Mouse (Mus musculus) lung, postnatal 0 days (tissue): Measurements from ENCODE around the gene Phkb. TPM values are rescaled to one million over a fixed set of nuclear protein-coding genes. Genes with fewer than 3 reads are reported as not detected.
A peak's percentile ranks its signal among the peaks of the same experiment; 100 is the strongest.

ENCODE experiments used
- ATAC-seq: fragments of 200-750 bp; cut with Nextera tagmentation; 2 replicates; pipeline ENCODE4 v1.8.0; 2017; ENCODE audit warnings: moderate library complexity
- DNase-seq: peaks from one replicate; pipeline ENCODE4 v3.0.0-alpha.2; 2016; ENCODE audit warnings: low spot score
- H3K27ac ChIP-seq: fragments of 300-500 bp; sonication (generic); 2 replicates; pipeline ENCODE4 v1.5.1; 2014; ENCODE audit warnings: antibody characterized with exemption, mild to moderate bottlenecking, low read length, mixed read lengths
- H3K27me3 ChIP-seq: fragments of 300-500 bp; sonication (generic); replicated peaks from 2 replicates; pipeline ENCODE4 v1.6.1; 2014; ENCODE audit warnings: low read length, mixed read lengths; ENCODE audit not compliant: insufficient read depth
- H3K36me3 ChIP-seq: fragments of 300-500 bp; sonication (generic); 2 replicates; pipeline ENCODE4 v1.6.1; 2014; ENCODE audit warnings: low read length, mixed read lengths; ENCODE audit not compliant: insufficient read depth
- H3K4me1 ChIP-seq: fragments of 300-500 bp; sonication (generic); 2 replicates; pipeline ENCODE4 v1.6.1; 2014; ENCODE audit warnings: antibody characterized with exemption, low read depth, low read length, mixed read lengths; ENCODE audit not compliant: insufficient read depth
- H3K4me2 ChIP-seq: fragments of 300-500 bp; sonication (generic); replicated peaks from 2 replicates; pipeline ENCODE4 v1.6.1; 2014; ENCODE audit warnings: low read depth, mild to moderate bottlenecking, low read length, moderate library complexity, mixed read lengths
- H3K4me3 ChIP-seq: fragments of 300-500 bp; sonication (generic); 2 replicates; pipeline ENCODE4 v1.5.1; 2014; ENCODE audit warnings: low read depth, low read length
- H3K9ac ChIP-seq: fragments of 300-500 bp; sonication (generic); replicated peaks from 2 replicates; pipeline ENCODE4 v1.6.1; 2014; ENCODE audit warnings: low read depth, mild to moderate bottlenecking
- H3K9me3 ChIP-seq: fragments of 300-500 bp; sonication (generic); 2 replicates; pipeline ENCODE4 v1.6.1; 2016; ENCODE audit warnings: low read length, mixed read lengths
- CTCF ChIP-seq: IDR thresholded peaks from 2 replicates; pipeline ENCODE4 v1.5.1; 2016; ENCODE audit warnings: antibody characterized with exemption, mild to moderate bottlenecking
- EP300 ChIP-seq: IDR thresholded peaks from 2 replicates; pipeline ENCODE4 v1.6.1; 2016; ENCODE audit warnings: antibody characterized with exemption, mild to moderate bottlenecking, control low read depth
- WGBS: fragments of 180-500 bp; shearing (Covaris S2); extraction: QIAGEN DNeasy Blood & Tissue Kit; methylation state at CpG from one replicate; pipeline ENCODE4 v1.1.7; 2014; 5-methylcytosine and 5-hydroxymethylcytosine counted together
- polyA plus RNA-seq: library from polyadenylated mRNA; unstranded; fragments of >200 nt; fragmentation: Nextera tagmentation; extraction: Ambion mirVana; gene quantifications from 2 replicates; pipeline ENCODE4 v1.2.1, GENCODE M21; 2015

Phkb gene
- polyA plus RNA-seq, 1 experiment from 2014 or later, result 26.9 TPM

DNA sequence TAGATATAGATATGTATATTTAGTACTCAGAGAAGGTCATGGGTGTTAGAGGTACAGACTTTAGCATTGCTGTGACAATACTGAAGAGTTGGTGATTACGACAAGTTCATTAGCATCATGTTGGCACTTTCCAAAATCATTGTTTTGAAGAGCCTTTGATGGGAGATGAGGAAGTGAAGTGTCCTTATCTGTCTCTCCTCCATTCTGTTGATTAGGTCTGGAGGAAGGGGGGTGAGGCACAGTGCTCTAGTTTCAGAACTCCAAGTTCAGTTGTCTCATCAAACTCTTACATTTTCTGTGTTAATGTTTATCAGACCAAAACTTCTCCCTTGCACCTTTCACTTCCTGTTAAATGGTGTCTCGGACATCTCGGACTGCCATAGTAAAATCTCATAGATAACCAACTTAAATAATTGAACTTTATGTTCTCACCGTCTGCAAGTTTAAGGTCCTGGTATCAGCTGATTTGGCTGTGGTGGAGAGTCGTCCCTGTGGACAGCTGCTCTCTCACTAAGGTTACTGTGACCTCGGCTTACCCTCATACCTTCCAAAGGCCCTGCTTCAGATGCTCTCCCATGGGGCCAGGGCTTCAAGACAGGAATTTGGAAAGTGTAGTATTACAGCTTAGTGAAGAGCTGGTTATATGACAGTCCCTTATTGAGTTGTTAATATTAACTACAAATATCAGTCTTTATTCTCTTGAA, 194.1 kb downstream of the Phkb start:
- Histone ChIP-seq H3K4me3 (no peak overlapping the region), H3K27me3 (no peaks in the 10 kb centered on the region), H3K36me3 (no peaks in the 10 kb centered on the region), H3K4me2 (no peak overlapping the region), H3K9me3 (no peaks in the 10 kb centered on the region), H3K27ac (no peak overlapping the region), H3K4me1 (no peaks in the 10 kb centered on the region), H3K9ac (no peak overlapping the region)
- ATAC-seq (no peak), DNase-seq (no peak)
- 77% methylated on average over 6 of the region's 6 CpGs for WGBS
- TF ChIP-seq EP300, result no peak
- no peak for TF ChIP-seq CTCF

- Histone ChIP-seq H3K27ac (no peak overlapping the region), H3K4me3 (no peak overlapping the region), H3K4me2 (no peak overlapping the region), H3K4me1 (no peaks in the 10 kb centered on the region), H3K9me3 (no peaks in the 10 kb centered on the region), H3K27me3 (no peaks in the 10 kb centered on the region), H3K36me3 (no peaks in the 10 kb centered on the region), H3K9ac (no peak overlapping the region)
- DNase-seq (no peak), ATAC-seq (no peak)
- no peak for TF ChIP-seq EP300
- no peak for TF ChIP-seq CTCF
- 84% methylated on average over 4 of the region's 4 CpGs for WGBS
Measured at GRCm38 (mm10) chr8:86035371-86035770, 194.6 kb downstream of the Phkb start.

DNA sequence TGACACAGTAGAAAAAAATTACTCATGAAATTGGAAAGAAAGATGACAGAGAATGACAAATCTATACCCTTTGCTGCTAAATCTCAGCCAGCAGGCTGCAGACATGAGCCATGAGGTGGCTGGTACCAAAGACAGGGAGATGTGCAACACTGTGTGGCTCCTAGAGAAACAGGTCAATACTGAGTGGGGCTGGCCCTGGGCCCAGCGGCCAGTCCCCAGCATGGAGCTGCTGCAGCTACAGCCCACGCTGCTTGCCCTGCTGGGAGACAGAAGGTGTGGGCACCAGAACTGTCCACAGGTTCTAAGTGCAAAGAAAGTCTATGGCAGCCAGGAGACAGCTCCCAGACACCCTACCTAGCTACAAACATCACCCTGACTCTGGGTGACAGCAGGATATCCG, 197.7 kb downstream of the Phkb start:
- WGBS, result 81% methylated on average over 3 of the region's 3 CpGs
- TF ChIP-seq EP300, result no peak
- TF ChIP-seq CTCF, result no peak
- ATAC-seq, result no peak

DNA sequence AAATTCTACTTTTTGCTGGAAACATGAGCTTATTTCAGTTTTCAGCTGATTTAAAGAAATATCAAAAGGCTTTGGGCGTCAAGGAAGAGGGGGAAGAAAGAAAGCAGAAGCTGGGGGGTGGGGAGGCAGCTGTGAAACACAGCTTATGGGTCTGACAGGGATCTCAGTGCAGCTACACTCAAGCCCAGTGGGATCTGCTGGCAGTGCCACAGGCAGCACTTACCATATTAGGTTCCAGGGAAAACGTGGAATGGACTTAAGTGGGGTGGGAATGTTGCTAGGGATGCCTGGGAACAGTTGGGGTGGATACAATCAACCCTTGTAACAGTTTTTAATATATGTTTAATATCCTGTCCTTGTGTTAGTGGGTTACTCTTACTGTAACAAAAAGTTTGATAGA, 201.3 kb downstream of the Phkb start:
- Histone ChIP-seq H3K9ac (no peak overlapping the region), H3K9me3 (no peaks in the 10 kb centered on the region), H3K4me1 (no peaks in the 10 kb centered on the region), H3K27me3 (no peaks in the 10 kb centered on the region), H3K4me3 (no peak overlapping the region), H3K36me3 (no peaks in the 10 kb centered on the region), H3K4me2 (no peak overlapping the region), H3K27ac (no peak overlapping the region)
- WGBS, result 26% methylated on average over 2 of the region's 2 CpGs
- TF ChIP-seq CTCF (no peak), EP300 (no peak)
- DNase-seq (peak; percentile 5), ATAC-seq (no peak)

More for the DNA sequence above, 197.7 kb downstream of the Phkb start:
- Histone ChIP-seq H3K9ac (no peak overlapping the region), H3K4me2 (no peak overlapping the region), H3K4me3 (no peak overlapping the region), H3K9me3 (no peaks in the 10 kb centered on the region), H3K36me3 (no peaks in the 10 kb centered on the region), H3K27me3 (no peaks in the 10 kb centered on the region), H3K27ac (no peak overlapping the region), H3K4me1 (no peaks in the 10 kb centered on the region)
- DNase-seq, result no peak

- H3K27me3 ChIP-seq, result no peaks in the 10 kb centered on the region
- TF ChIP-seq EP300, result no peak
- no peak for TF ChIP-seq CTCF
- WGBS, result 83% methylated on average over 3 of the region's 3 CpGs
- H3K9ac ChIP-seq, result no peak overlapping the region
- H3K4me2 ChIP-seq, result no peak overlapping the region
- H3K4me3 ChIP-seq, result no peak overlapping the region
- H3K4me1 ChIP-seq, result no peaks in the 10 kb centered on the region
- H3K36me3 ChIP-seq, result no peaks in the 10 kb centered on the region
- no peak overlapping the region for H3K27ac ChIP-seq
- no peaks in the 10 kb centered on the region for H3K9me3 ChIP-seq
- no peak for ATAC-seq
- DNase-seq, result no peak
Measured at GRCm38 (mm10) chr8:86050882-86051281, 210.1 kb downstream of the Phkb start.

DNA sequence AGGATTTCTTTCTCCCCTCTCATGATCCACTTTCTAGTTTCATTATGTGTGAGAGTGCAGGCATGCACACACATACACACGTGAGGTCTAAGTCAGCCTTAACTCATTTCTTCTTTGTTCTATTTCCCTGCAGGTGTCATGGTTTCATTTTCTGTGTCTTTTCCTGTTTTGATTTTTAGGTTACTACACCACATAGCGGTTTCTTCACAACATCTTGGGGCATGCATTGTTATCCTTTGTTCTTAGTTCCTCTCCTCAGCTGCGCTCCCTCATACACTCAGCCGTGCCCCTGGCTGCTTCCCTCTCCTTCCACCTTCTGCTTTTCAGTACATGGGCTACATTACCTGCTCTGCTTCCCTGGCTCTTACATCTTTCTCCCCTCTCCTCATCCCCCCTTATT, 211.2 kb downstream of the Phkb start:
- Histone ChIP-seq H3K27me3 (no peaks in the 10 kb centered on the region), H3K9ac (no peak overlapping the region), H3K4me3 (no peak overlapping the region), H3K4me1 (no peaks in the 10 kb centered on the region), H3K27ac (no peak overlapping the region), H3K4me2 (no peak overlapping the region), H3K9me3 (no peaks in the 10 kb centered on the region), H3K36me3 (0 out of 2 replicates have a peak, but pooled peaks cover 4% of the 10 kb centered on the region)
- TF ChIP-seq EP300 (no peak), CTCF (no peak)
- no peak for DNase-seq
- 70% methylated on average over 4 of the region's 4 CpGs for WGBS
- ATAC-seq, result no peak

DNA sequence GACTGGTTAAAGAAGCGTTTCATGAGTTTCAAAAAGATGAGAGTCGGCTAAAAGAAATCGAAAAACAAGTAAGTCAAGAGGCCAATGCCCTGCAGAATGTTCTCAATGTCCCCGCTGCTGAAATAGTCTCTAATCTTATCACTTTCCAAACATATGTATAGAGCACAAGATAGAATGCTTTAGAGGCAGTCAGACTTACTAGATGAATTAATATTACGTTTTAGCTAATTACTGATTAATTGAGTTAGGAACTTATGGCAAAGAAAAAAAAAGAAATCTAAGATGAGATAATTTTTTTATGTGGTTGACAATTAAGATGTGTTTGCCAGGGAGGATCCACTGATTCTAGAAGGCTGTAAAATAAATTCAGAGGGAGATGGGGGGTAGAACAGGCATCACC, 217.9 kb downstream of the Phkb start:
- H3K27me3 ChIP-seq, result no peaks in the 10 kb centered on the region
- no peaks in the 10 kb centered on the region for H3K9me3 ChIP-seq
- 78% methylated on average over 5 of the region's 5 CpGs for WGBS

More for the DNA sequence above, 217.9 kb downstream of the Phkb start:
- H3K4me3 ChIP-seq, result no peak overlapping the region
- ATAC-seq (no peak), DNase-seq (no peak)
- no peak overlapping the region for H3K27ac ChIP-seq
- H3K36me3 ChIP-seq, result peaks cover 20% of the 10 kb centered on the region; the same call in 1 of the 2 replicates
- no peaks in the 10 kb centered on the region for H3K4me1 ChIP-seq
- no peak overlapping the region for H3K9ac ChIP-seq
- no peak overlapping the region for H3K4me2 ChIP-seq
- TF ChIP-seq CTCF (no peak), EP300 (no peak)
